Mouse (Mus musculus) naive thymus-derived CD4-positive, alpha-beta T cell, adult 5 months (primary cell): ENCODE data around the gene Gtf3c1. TPM values are rescaled to one million over a fixed set of nuclear protein-coding genes. Genes with fewer than 3 reads are reported as not detected.

Experiments used
- polyA plus RNA-seq: library from polyadenylated mRNA; unstranded; fragments of 100-300 nt; shearing (Covaris generic); gene quantifications from one replicate; pipeline ENCODE4 v1.2.1, GENCODE M21; 2017

Gene Gtf3c1
- polyA plus RNA-seq = 37.5 TPM

DNA sequence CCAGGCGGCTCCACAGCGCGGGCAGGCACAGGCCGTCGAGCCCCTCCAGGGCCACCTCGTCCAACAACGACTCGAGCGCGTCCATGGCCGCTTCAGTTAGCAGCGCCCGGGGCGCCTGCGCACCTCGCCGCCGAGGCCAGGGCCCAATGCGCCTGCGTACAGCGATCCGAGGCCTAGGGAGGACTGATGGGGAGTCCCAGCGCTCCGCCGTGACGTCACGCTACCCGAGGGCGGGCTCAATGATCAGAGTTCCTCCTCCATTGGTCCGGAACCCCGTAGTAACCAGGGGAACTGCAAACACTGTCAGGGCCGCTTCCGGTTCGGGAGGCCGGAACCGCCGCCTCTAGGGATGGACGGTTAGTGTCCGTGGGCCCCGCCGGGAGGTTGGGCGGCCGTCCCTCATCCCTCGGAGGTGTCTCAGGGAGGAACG is at the start of gene Gtf3c1, which contains the start of gene D430042O09Rik:
Gene Gtf3c1 (minus strand): TSS at position 188 of the 430 bp plus-strand sequence.
Gene D430042O09Rik (plus strand): TSS at position 296 of the 430 bp plus-strand sequence.

DNA sequence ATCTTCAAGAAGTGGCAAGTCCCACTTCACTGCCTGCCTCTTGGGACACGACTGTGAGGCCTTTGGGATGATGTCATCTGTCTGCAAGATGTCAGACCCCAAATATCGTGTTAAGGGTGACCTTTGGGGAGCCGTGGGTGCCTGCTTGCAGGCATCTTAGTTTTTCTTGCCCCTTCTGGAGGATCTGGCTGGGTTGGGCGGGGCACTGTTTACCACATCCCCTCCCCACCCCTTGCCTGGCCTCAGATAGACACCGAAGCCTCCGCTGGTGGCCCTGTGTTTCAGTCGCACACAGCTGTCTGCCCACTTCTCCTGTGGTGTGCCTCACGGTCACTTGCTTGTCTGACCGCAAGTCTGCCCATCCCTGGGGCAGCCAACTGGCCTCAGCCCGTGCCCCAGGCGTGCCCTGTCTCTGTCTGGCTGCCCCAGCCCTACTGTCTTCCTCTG is 104.4 kb downstream of the Gtf3c1 start, which contains the start of gene Il21r:
Gene Il21r (plus strand): TSS at position 245 of the 447 bp plus-strand sequence.

Other genes starting within 250 kb of the Gtf3c1 start
- 146 TPM for gene Nsmce1, start 216.2 kb downstream of the Gtf3c1 start, polyA plus RNA-seq
- 824 TPM for gene Il4ra, start 155.7 kb downstream of the Gtf3c1 start, polyA plus RNA-seq
- 664 TPM for gene Il21r, start 104.4 kb downstream of the Gtf3c1 start, polyA plus RNA-seq
- gene D430042O09Rik, start 108 bp upstream of the Gtf3c1 start, polyA plus RNA-seq = 4.4 TPM